Mouse (Mus musculus) retina, postnatal 7 days (tissue): Measurements from ENCODE around the gene Sez6l.
A peak's percentile ranks its signal among the peaks of the same experiment; 100 is the strongest.
"Not testable (repeated sequence)": the region's sequence is repeated elsewhere in the genome, so short reads cannot be mapped to it uniquely, and the experiment has no call there.

ENCODE experiments used
- DNase-seq: peaks from one replicate; pipeline ENCODE4 v3.0.0-alpha.2; 2012; ENCODE audit warnings: low read depth, low spot score

The Sez6l gene

GRCm38 (mm10) chr5:112433004-112433403, 144.0 kb downstream of the Sez6l start:
- DNase-seq = peak; percentile 61

GRCm38 (mm10) chr5:112432033-112432432, 145.0 kb downstream of the Sez6l start:
- no peak for DNase-seq

GRCm38 (mm10) chr5:112431120-112431775, 145.7 kb downstream of the Sez6l start:
- no peak for DNase-seq

GRCm38 (mm10) chr5:112428944-112429343, 148.0 kb downstream of the Sez6l start:
- peak; percentile 61 for DNase-seq

GRCm38 (mm10) chr5:112427283-112427682, 149.7 kb downstream of the Sez6l start:
- peak; percentile 41 for DNase-seq

- DNase-seq = no peak
Measured at GRCm38 (mm10) chr5:112426635-112427034, 150.3 kb downstream of the Sez6l start.

GRCm38 (mm10) chr5:112419535-112419934, 157.4 kb downstream of the Sez6l start:
- no peak for DNase-seq

GRCm38 (mm10) chr5:112418023-112418422, 159.0 kb downstream of the Sez6l start:
- no peak for DNase-seq

GRCm38 (mm10) chr5:112416673-112417072, 160.3 kb downstream of the Sez6l start:
- DNase-seq = no peak

- DNase-seq = not testable (repeated sequence)
Measured at GRCm38 (mm10) chr5:112412781-112413180, 164.2 kb downstream of the Sez6l start.

- no peak for DNase-seq
Measured at GRCm38 (mm10) chr5:112411514-112412335, 165.3 kb downstream of the Sez6l start.

- no peak for DNase-seq
Measured at GRCm38 (mm10) chr5:112411072-112411471, 165.9 kb downstream of the Sez6l start.

- no peak for DNase-seq
Measured at GRCm38 (mm10) chr5:112409274-112409673, 167.7 kb downstream of the Sez6l start.

- no peak for DNase-seq
Measured at GRCm38 (mm10) chr5:112406017-112406416, 171.0 kb downstream of the Sez6l start.

GRCm38 (mm10) chr5:112402437-112402836, 174.5 kb downstream of the Sez6l start:
- DNase-seq = no peak

- DNase-seq = no peak
Measured at GRCm38 (mm10) chr5:112399284-112399683, 177.7 kb downstream of the Sez6l start.

- no peak for DNase-seq
Measured at GRCm38 (mm10) chr5:112396066-112396465, 180.9 kb downstream of the Sez6l start.

GRCm38 (mm10) chr5:112394779-112395443, 182.1 kb downstream of the Sez6l start, which contains the start of gene Asphd2:
Gene Asphd2 (minus strand): TSS chr5:112394866.
- DNase-seq = peak; percentile 52

GRCm38 (mm10) chr5:112394415-112394763, 182.6 kb downstream of the Sez6l start:
- no peak for DNase-seq

GRCm38 (mm10) chr5:112393741-112394414, 183.1 kb downstream of the Sez6l start:
- no peak for DNase-seq

- no peak for DNase-seq
Measured at GRCm38 (mm10) chr5:112391676-112392323, 185.2 kb downstream of the Sez6l start.
